Mouse (Mus musculus) liver, postnatal 0 days (tissue): ENCODE measurements around the gene Szt2. TPM values are rescaled to one million over a fixed set of nuclear protein-coding genes. Genes with fewer than 3 reads are reported as not detected.

Experiments used
- ATAC-seq: fragments of 200-750 bp; cut with Nextera tagmentation; 2 replicates; pipeline ENCODE4 v1.8.0; 2017; ENCODE audit warnings: mild to moderate bottlenecking, moderate library complexity
- DNase-seq: peaks from one replicate; pipeline ENCODE4 v3.0.0-alpha.2; 2016
- H3K27ac ChIP-seq: fragments of 300-500 bp; sonication (generic); 2 replicates; pipeline ENCODE4 v1.5.1; 2014; ENCODE audit warnings: antibody characterized with exemption, moderate library complexity, mild to moderate bottlenecking, low read depth
- H3K27me3 ChIP-seq: fragments of 300-500 bp; sonication (generic); 2 replicates; pipeline ENCODE4 v1.6.1; 2014; ENCODE audit warnings: low read length, control low read depth, mixed read lengths; ENCODE audit not compliant: insufficient read depth
- H3K36me3 ChIP-seq: fragments of 300-500 bp; sonication (generic); replicated peaks from 2 replicates; pipeline ENCODE4 v1.6.1; 2014; ENCODE audit warnings: mild to moderate bottlenecking, control low read depth, low read length, moderate library complexity, mixed read lengths; ENCODE audit not compliant: insufficient read depth
- H3K4me1 ChIP-seq: fragments of 300-500 bp; sonication (generic); 2 replicates; pipeline ENCODE4 v1.6.1; 2014; ENCODE audit warnings: antibody characterized with exemption, mild to moderate bottlenecking, control low read depth; ENCODE audit not compliant: insufficient read depth
- H3K4me2 ChIP-seq: fragments of 300-500 bp; sonication (generic); 2 replicates; pipeline ENCODE4 v1.6.1; 2014; ENCODE audit warnings: low read depth, mild to moderate bottlenecking, low read length, moderate library complexity, mixed read lengths
- H3K4me3 ChIP-seq: fragments of 300-500 bp; sonication (generic); 2 replicates; pipeline ENCODE4 v1.5.1; 2014; ENCODE audit warnings: low read depth, low read length
- H3K9ac ChIP-seq: fragments of 300-500 bp; sonication (generic); replicated peaks from 2 replicates; pipeline ENCODE4 v1.6.1; 2014; ENCODE audit warnings: mild to moderate bottlenecking, moderate library complexity
- H3K9me3 ChIP-seq: fragments of 300-500 bp; sonication (generic); 2 replicates; pipeline ENCODE4 v1.6.1; 2016; ENCODE audit warnings: mild to moderate bottlenecking, control low read depth, low read length, mixed read lengths
- CTCF ChIP-seq: sonication (generic); IDR thresholded peaks from 2 replicates; pipeline ENCODE4 v1.5.1; 2016; ENCODE audit warnings: antibody characterized with exemption, low read depth
- EP300 ChIP-seq: IDR thresholded peaks from 2 replicates; pipeline ENCODE4 v1.6.1; 2016; ENCODE audit warnings: antibody characterized with exemption, low read depth, mild to moderate bottlenecking
- WGBS: fragments of 180-500 bp; shearing (Covaris S2); extraction: QIAGEN DNeasy Blood & Tissue Kit; methylation state at CpG from one replicate; pipeline ENCODE4 v1.1.7; 2014; ENCODE audit not compliant: insufficient replicate concordance; 5-methylcytosine and 5-hydroxymethylcytosine counted together
- polyA plus RNA-seq: library from polyadenylated mRNA; unstranded; fragments of >200 nt; fragmentation: Nextera tagmentation; extraction: Ambion mirVana; gene quantifications from 2 replicates; pipeline ENCODE4 v1.2.1, GENCODE M21; 2015

Szt2 gene
- polyA plus RNA-seq, 1 experiment from 2014 or later, result 1.9 TPM

- Histone ChIP-seq H3K27ac (0 out of 2 replicates have a peak overlapping the region, but pooled peaks have one; percentile 5), H3K4me3 (no peak overlapping the region), H3K4me2 (no peak overlapping the region), H3K9ac (no peak overlapping the region), H3K9me3 (no peaks in the 10 kb centered on the region), H3K4me1 (peaks cover 2% of the 10 kb centered on the region; the same call in 1 of the 2 replicates), H3K36me3 (peaks cover 81% of the 10 kb centered on the region), H3K27me3 (no peaks in the 10 kb centered on the region)
- DNase-seq (peak; percentile 26), ATAC-seq (peak; percentile 23; the same call in 1 of the 2 replicates)
- no peak for TF ChIP-seq CTCF
- no peak for TF ChIP-seq EP300
- WGBS, result 74% methylated on average over 6 of the region's 6 CpGs
These were observed 10.7 kb downstream of the Szt2 start for GRCm38 (mm10) chr4:118398400-118398799.

GRCm38 (mm10) chr4:118396433-118396832 is 12.6 kb downstream of the Szt2 start:
- DNase-seq, result no peak
- peaks cover 85% of the 10 kb centered on the region for H3K36me3 ChIP-seq
- 47% methylated on average over 3 of the region's 3 CpGs for WGBS
- H3K9ac ChIP-seq, result no peak overlapping the region
- no peak overlapping the region for H3K27ac ChIP-seq
- no peaks in the 10 kb centered on the region for H3K9me3 ChIP-seq
- ATAC-seq, result no peak
- H3K27me3 ChIP-seq, result no peaks in the 10 kb centered on the region
- H3K4me3 ChIP-seq, result no peak overlapping the region
- H3K4me1 ChIP-seq, result peaks cover 2% of the 10 kb centered on the region; the same call in 1 of the 2 replicates
- TF ChIP-seq CTCF (no peak), EP300 (no peak)
- no peak overlapping the region for H3K4me2 ChIP-seq

GRCm38 (mm10) chr4:118395289-118395688 is 13.8 kb downstream of the Szt2 start:
- H3K36me3 ChIP-seq, result peaks cover 86% of the 10 kb centered on the region

GRCm38 (mm10) chr4:118394505-118394904 is 14.6 kb downstream of the Szt2 start:
- peaks cover 85% of the 10 kb centered on the region for H3K36me3 ChIP-seq
- H3K9me3 ChIP-seq, result no peaks in the 10 kb centered on the region
- TF ChIP-seq EP300 (no peak), CTCF (no peak)
- WGBS, result 71% methylated on average over 6 of the region's 6 CpGs
- no peak overlapping the region for H3K9ac ChIP-seq
- no peak for DNase-seq
- H3K27me3 ChIP-seq, result no peaks in the 10 kb centered on the region
- peak; percentile 56 for ATAC-seq
- no peak overlapping the region for H3K4me3 ChIP-seq
- H3K4me1 ChIP-seq, result peaks cover 2% of the 10 kb centered on the region; the same call in 1 of the 2 replicates
- no peak overlapping the region for H3K4me2 ChIP-seq
- no peak overlapping the region for H3K27ac ChIP-seq

More at GRCm38 (mm10) chr4:118395289-118395688, 13.8 kb downstream of the Szt2 start:
- Histone ChIP-seq H3K4me3 (no peak overlapping the region), H3K9me3 (no peaks in the 10 kb centered on the region), H3K4me2 (no peak overlapping the region), H3K27me3 (no peaks in the 10 kb centered on the region), H3K4me1 (peaks cover 2% of the 10 kb centered on the region; the same call in 1 of the 2 replicates), H3K9ac (no peak overlapping the region), H3K27ac (no peak overlapping the region)
- DNase-seq, result no peak
- TF ChIP-seq CTCF, result no peak
- TF ChIP-seq EP300, result peak; percentile 36; the same call in 1 of the 2 replicates
- ATAC-seq, result no peak
- WGBS, result 58% methylated on average over 4 of the region's 4 CpGs

GRCm38 (mm10) chr4:118390146-118390545 is 18.9 kb downstream of the Szt2 start:
- H3K9ac ChIP-seq, result no peak overlapping the region
- H3K27me3 ChIP-seq, result no peaks in the 10 kb centered on the region
- ATAC-seq, result no peak
- TF ChIP-seq EP300 (no peak), CTCF (no peak)
- no peaks in the 10 kb centered on the region for H3K4me1 ChIP-seq
- DNase-seq, result no peak
- H3K4me2 ChIP-seq, result no peak overlapping the region
- no peak overlapping the region for H3K4me3 ChIP-seq
- H3K27ac ChIP-seq, result no peak overlapping the region
- WGBS, result 93% methylated on average over 11 of the region's 11 CpGs
- peaks cover 90% of the 10 kb centered on the region for H3K36me3 ChIP-seq
- no peaks in the 10 kb centered on the region for H3K9me3 ChIP-seq

GRCm38 (mm10) chr4:118387316-118387715 is 21.8 kb downstream of the Szt2 start:
- Histone ChIP-seq H3K27me3 (no peaks in the 10 kb centered on the region), H3K36me3 (peaks cover 90% of the 10 kb centered on the region), H3K9ac (no peak overlapping the region), H3K27ac (no peak overlapping the region), H3K4me1 (no peaks in the 10 kb centered on the region), H3K4me2 (no peak overlapping the region), H3K9me3 (no peaks in the 10 kb centered on the region), H3K4me3 (no peak overlapping the region)
- TF ChIP-seq EP300, result no peak
- TF ChIP-seq CTCF, result no peak
- no peak for DNase-seq
- 91% methylated on average over 8 of the region's 8 CpGs for WGBS
- no peak for ATAC-seq
